Mouse (Mus musculus): Measurements from ENCODE around the gene Des. TPM values are rescaled to one million over a fixed set of nuclear protein-coding genes. Genes with fewer than 3 reads are reported as not detected.
A peak's percentile ranks its signal among the peaks of the same experiment; 100 is the strongest.

Des gene
- total and polyA plus RNA-seq, 3 experiments: 9.3 to 18.9 (median 11.7) TPM

GRCm38 (mm10) chr1:75381482-75382355, 21.6 kb downstream of the Des start (continued):
- TF ChIP-seq ELF1 (IDR thresholded peaks at IDR 0.05; ENCODE audit: low read depth, low read length) (no peak), HCFC1 (IDR thresholded peaks at IDR 0.05; ENCODE audit: low read depth, low read length) (no peak), MXI1 (IDR thresholded peaks at IDR 0.05; ENCODE audit: low read depth, low read length) (peak; percentile 77), PAX5 (IDR thresholded peaks at IDR 0.05; ENCODE audit: low read length) (no peak), KAT2A (IDR thresholded peaks at IDR 0.05; ENCODE audit: insufficient replicate concordance, low read length) (no peak), ETS1 (conservative IDR thresholded peaks at IDR 0.05; ENCODE audit: low read depth, low read length) (no peak), RCOR1 (conservative IDR thresholded peaks at IDR 0.05; ENCODE audit: low read depth, low read length) (no peak)

- Histone ChIP-seq H3K9ac (ENCODE audit: insufficient read depth, low read depth) (peak overlapping the region; percentile 87), H3K4me3 (replicated peaks in 1 of 3; ENCODE audit: low read depth in 2 of 3, low read length in 2 of 3, poor library complexity in 1 of 3) (peak overlapping the region; percentile 44 to 79 (median 73)), H3K4me2 (ENCODE audit: insufficient read depth, low read depth, poor library complexity, severe bottlenecking) (peak overlapping the region; percentile 95), H3K27ac (ENCODE audit: insufficient read depth, low read depth) (no peak overlapping the region), H3K36me3 (replicated peaks in 1 of 2; ENCODE audit: control insufficient read depth in 1 of 2, insufficient read depth in 1 of 2, low read length in 1 of 2) (peaks cover 0 to 33% of the 10 kb centered on the region in 2 experiments), H3K4me1 (ENCODE audit: control insufficient read depth in 1 of 2, insufficient read depth in 2 of 2) (peaks cover 0 to 32% of the 10 kb centered on the region in 2 experiments; a peak in 2 of 4 replicates), H3K9me3 (replicated peaks; ENCODE audit: low read length) (peaks cover under 1% of the 10 kb centered on the region), H3K79me2 (replicated peaks; ENCODE audit: control insufficient read depth, extremely low read depth, insufficient read depth, poor library complexity, severe bottlenecking) (no peaks in the 10 kb centered on the region), H3K27me3 (replicated peaks) (no peaks in the 10 kb centered on the region)
- DNase-seq (ENCODE audit: extremely low read depth): no peak
- TF ChIP-seq ETS1 (conservative IDR thresholded peaks at IDR 0.05; ENCODE audit: low read depth, low read length) (no peak), TBP (conservative IDR thresholded peaks at IDR 0.05; ENCODE audit: low read depth, low read length) (no peak), POLR2A (IDR thresholded peaks at IDR 0.05; ENCODE audit: low read depth, low read length) (no peak), UBTF (IDR thresholded peaks at IDR 0.05; ENCODE audit: low read depth, low read length) (no peak), GABPA (IDR thresholded peaks at IDR 0.05; ENCODE audit: insufficient replicate concordance, low read depth, low read length) (no peak), JUN (IDR thresholded peaks at IDR 0.05; ENCODE audit: insufficient read depth, low read depth, low read length) (no peak), KAT2A (IDR thresholded peaks at IDR 0.05; ENCODE audit: insufficient replicate concordance, low read length) (no peak), MAFK (IDR thresholded peaks at IDR 0.05; ENCODE audit: insufficient replicate concordance, low read length) (no peak), MYC (IDR thresholded peaks at IDR 0.05; ENCODE audit: low read depth, low read length) (no peak), SIN3A (IDR thresholded peaks at IDR 0.05; ENCODE audit: low read length) (no peak), HCFC1 (IDR thresholded peaks at IDR 0.05; ENCODE audit: low read depth, low read length) (no peak), EP300 (IDR thresholded peaks at IDR 0.05; ENCODE audit: low read length) (no peak), MAZ (IDR thresholded peaks at IDR 0.05; ENCODE audit: low read depth, low read length) (no peak), NRF1 (IDR thresholded peaks at IDR 0.05; ENCODE audit: low read depth, low read length) (no peak), PAX5 (IDR thresholded peaks at IDR 0.05; ENCODE audit: low read length) (no peak), CHD1 (IDR thresholded peaks at IDR 0.05; ENCODE audit: low read depth, low read length) (no peak), CHD2 (IDR thresholded peaks at IDR 0.05; ENCODE audit: low read length) (no peak), USF1 (IDR thresholded peaks at IDR 0.05; ENCODE audit: low read depth, low read length) (no peak), ZMIZ1 (IDR thresholded peaks at IDR 0.05; ENCODE audit: low read depth, low read length) (no peak), ELF1 (IDR thresholded peaks at IDR 0.05; ENCODE audit: low read depth, low read length) (no peak)
- dilution Hi-C loops (cut with MboI; ENCODE audit: extremely low pct_ligation_motif_present, extremely low pct_unique_long_range_greater_than_20kb, low sequenced_read_pairs) (no loop called here), in situ Hi-C loops (cut with MboI; ENCODE audit: low pct_ligation_motif_present, low pct_unique_long_range_greater_than_20kb, low sequenced_read_pairs) (no loop called here)
Measured at GRCm38 (mm10) chr1:75382356-75383071, 22.4 kb downstream of the Des start.

Measured in CH12.LX (cell line).